Mouse (Mus musculus): ENCODE measurements around the gene Cdk9. TPM values are rescaled to one million over a fixed set of nuclear protein-coding genes. Genes with fewer than 3 reads are reported as not detected.

Cdk9 gene
- total and polyA plus RNA-seq, 2 experiments from 2014 or later: 35.5 to 58.4 TPM

GRCm38 (mm10) chr2:32708643-32709042 is 4.2 kb downstream of the Cdk9 start:
- TF ChIP-seq CTCF (IDR thresholded peaks at IDR 0.05; ENCODE audit: low read depth) (peak; percentile 81), EP300 (IDR thresholded peaks at IDR 0.05; ENCODE audit: low read depth) (no peak)
- WGBS: 41% methylated on average over 3 of the region's 3 CpGs
- DNase-seq (ENCODE audit: low spot score) (peak; percentile 53), ATAC-seq (ENCODE audit: insufficient read depth, low read depth) (no peak)
- peaks cover 73% of the 10 kb centered on the region for H3K36me3 ChIP-seq (replicated peaks; ENCODE audit: control insufficient read depth, insufficient read depth, low read length)
- peaks cover 9% of the 10 kb centered on the region for H3K4me1 ChIP-seq (ENCODE audit: control insufficient read depth, insufficient read depth)
- no peak overlapping the region for H3K4me2 ChIP-seq (ENCODE audit: low read depth, low read length)
- no peaks in the 10 kb centered on the region for H3K27me3 ChIP-seq (ENCODE audit: control insufficient read depth, insufficient read depth, low read length)
- no peak overlapping the region for H3K27ac ChIP-seq (ENCODE audit: low read depth)
- no peaks in the 10 kb centered on the region for H3K9me3 ChIP-seq (replicated peaks; ENCODE audit: control insufficient read depth, low read length)
- no peak overlapping the region for H3K9ac ChIP-seq (replicated peaks; ENCODE audit: low read depth, low read length)
- H3K4me3 ChIP-seq (ENCODE audit: low read depth, low read length): no peak overlapping the region

- no peaks in the 10 kb centered on the region for H3K9me3 ChIP-seq (replicated peaks; ENCODE audit: control insufficient read depth, low read length)
- TF ChIP-seq CTCF (IDR thresholded peaks at IDR 0.05; ENCODE audit: low read depth): no peak
- no peak for TF ChIP-seq EP300 (IDR thresholded peaks at IDR 0.05; ENCODE audit: low read depth)
- H3K27ac ChIP-seq (ENCODE audit: low read depth): no peak overlapping the region
- DNase-seq (ENCODE audit: low spot score) (no peak), ATAC-seq (ENCODE audit: insufficient read depth, low read depth) (no peak)
- H3K4me2 ChIP-seq (ENCODE audit: low read depth, low read length): no peak overlapping the region
- H3K36me3 ChIP-seq (replicated peaks; ENCODE audit: control insufficient read depth, insufficient read depth, low read length): peaks cover 81% of the 10 kb centered on the region
- 89% methylated on average over 6 of the region's 6 CpGs for WGBS
- H3K4me3 ChIP-seq (ENCODE audit: low read depth, low read length): no peak overlapping the region
- no peak overlapping the region for H3K9ac ChIP-seq (replicated peaks; ENCODE audit: low read depth, low read length)
- peaks cover 9% of the 10 kb centered on the region for H3K4me1 ChIP-seq (ENCODE audit: control insufficient read depth, insufficient read depth)
- H3K27me3 ChIP-seq (ENCODE audit: control insufficient read depth, insufficient read depth, low read length): no peaks in the 10 kb centered on the region
These were observed 5.9 kb downstream of the Cdk9 start for GRCm38 (mm10) chr2:32706971-32707370.

- H3K27ac ChIP-seq (ENCODE audit: low read depth): no peak overlapping the region
- H3K27me3 ChIP-seq (ENCODE audit: control insufficient read depth, insufficient read depth, low read length): no peaks in the 10 kb centered on the region
- H3K4me1 ChIP-seq (ENCODE audit: control insufficient read depth, insufficient read depth): no peaks in the 10 kb centered on the region
- WGBS: 86% methylated on average over 7 of the region's 7 CpGs
- H3K9me3 ChIP-seq (replicated peaks; ENCODE audit: control insufficient read depth, low read length): no peaks in the 10 kb centered on the region
- H3K4me3 ChIP-seq (ENCODE audit: low read depth, low read length): no peak overlapping the region
- H3K9ac ChIP-seq (replicated peaks; ENCODE audit: low read depth, low read length): no peak overlapping the region
- ATAC-seq (ENCODE audit: insufficient read depth, low read depth): no peak
- no peak for DNase-seq (ENCODE audit: low spot score)
- no peak overlapping the region for H3K4me2 ChIP-seq (ENCODE audit: low read depth, low read length)
- H3K36me3 ChIP-seq (replicated peaks; ENCODE audit: control insufficient read depth, insufficient read depth, low read length): peaks cover 71% of the 10 kb centered on the region
- no peak for TF ChIP-seq CTCF (IDR thresholded peaks at IDR 0.05; ENCODE audit: low read depth)
- TF ChIP-seq EP300 (IDR thresholded peaks at IDR 0.05; ENCODE audit: low read depth): no peak
These were observed 7.9 kb downstream of the Cdk9 start for GRCm38 (mm10) chr2:32705018-32705417.

GRCm38 (mm10) chr2:32704021-32704421 is 8.9 kb downstream of the Cdk9 start, which contains the start of gene Fpgs:
Fpgs (minus strand) TSS chr2:32704145.
- Histone ChIP-seq H3K9ac (replicated peaks; ENCODE audit: low read depth, low read length) (no peak within 1 kb of the TSS), H3K4me1 (ENCODE audit: control insufficient read depth, insufficient read depth) (no peaks in the 10 kb centered on the region), H3K27ac (ENCODE audit: low read depth) (no peak within 1 kb of the TSS), H3K27me3 (ENCODE audit: control insufficient read depth, insufficient read depth, low read length) (no peaks in the 10 kb centered on the region), H3K9me3 (replicated peaks; ENCODE audit: control insufficient read depth, low read length) (no peaks in the 10 kb centered on the region), H3K4me3 (ENCODE audit: low read depth, low read length) (no peak within 1 kb of the TSS), H3K36me3 (replicated peaks; ENCODE audit: control insufficient read depth, insufficient read depth, low read length) (peaks cover 61% of the 10 kb centered on the region), H3K4me2 (ENCODE audit: low read depth, low read length) (no peak within 1 kb of the TSS)
- TF ChIP-seq CTCF (IDR thresholded peaks at IDR 0.05; ENCODE audit: low read depth) (no peak), EP300 (IDR thresholded peaks at IDR 0.05; ENCODE audit: low read depth) (no peak)
- DNase-seq (ENCODE audit: low spot score) (no peak), ATAC-seq (ENCODE audit: insufficient read depth, low read depth) (no peak)
- WGBS: 77% methylated on average over 2 of the region's 2 CpGs

GRCm38 (mm10) chr2:32703046-32703445 is 9.8 kb downstream of the Cdk9 start:
- no peak for TF ChIP-seq CTCF (IDR thresholded peaks at IDR 0.05; ENCODE audit: low read depth)
- TF ChIP-seq EP300 (IDR thresholded peaks at IDR 0.05; ENCODE audit: low read depth): no peak
- no peak for DNase-seq (ENCODE audit: low spot score)
- Histone ChIP-seq H3K36me3 (replicated peaks; ENCODE audit: control insufficient read depth, insufficient read depth, low read length) (peaks cover 52% of the 10 kb centered on the region), H3K27me3 (ENCODE audit: control insufficient read depth, insufficient read depth, low read length) (no peaks in the 10 kb centered on the region), H3K4me3 (ENCODE audit: low read depth, low read length) (no peak overlapping the region), H3K27ac (ENCODE audit: low read depth) (no peak overlapping the region), H3K9ac (replicated peaks; ENCODE audit: low read depth, low read length) (no peak overlapping the region), H3K4me2 (ENCODE audit: low read depth, low read length) (no peak overlapping the region), H3K9me3 (replicated peaks; ENCODE audit: control insufficient read depth, low read length) (no peaks in the 10 kb centered on the region), H3K4me1 (ENCODE audit: control insufficient read depth, insufficient read depth) (no peaks in the 10 kb centered on the region)
- no peak for ATAC-seq (ENCODE audit: insufficient read depth, low read depth)
- 89% methylated on average over 8 of the region's 8 CpGs for WGBS

Data from heart, postnatal 0 days (tissue).